Mouse (Mus musculus): ENCODE data around the gene Akap14. TPM values are rescaled to one million over a fixed set of nuclear protein-coding genes. Genes with fewer than 3 reads are reported as not detected.

The Akap14 gene
- total and polyA plus RNA-seq, 3 experiments, result 0.08 TPM; not detected in 2

DNA sequence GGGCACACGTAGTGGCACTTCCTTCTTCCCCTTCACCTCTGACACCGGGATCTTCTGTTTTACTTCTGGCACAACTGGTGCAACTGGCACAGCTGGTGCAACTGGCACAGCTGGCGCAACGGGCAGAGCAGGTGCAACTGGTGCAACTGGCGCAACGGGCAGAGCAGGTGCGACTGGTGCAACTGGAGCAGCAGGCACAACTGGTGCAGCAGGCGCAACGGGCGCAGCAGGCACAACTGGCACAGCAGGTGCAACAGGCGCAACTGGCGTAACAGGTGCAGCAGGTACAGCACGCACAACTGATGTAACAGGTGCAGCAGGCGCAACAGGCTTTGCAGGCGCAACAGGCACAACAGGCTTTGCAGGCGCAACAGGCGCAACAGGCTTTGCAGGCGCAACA lies 5.5 kb downstream of the Akap14 start:
- Histone ChIP-seq H3K9ac (ENCODE audit: control insufficient read depth, low read depth, low read length, poor library complexity, severe bottlenecking) (no peak overlapping the region), H3K4me3 (ENCODE audit: control insufficient read depth in 1 of 2, insufficient read depth in 1 of 2, low read depth in 2 of 2, low read length in 2 of 2) (no peak overlapping the region), H3K4me1 (ENCODE audit: control insufficient read depth in 1 of 2, insufficient read depth in 2 of 2, low read length in 2 of 2) (no peaks in the 10 kb centered on the region), H3K27me3 (ENCODE audit: control insufficient read depth in 1 of 2, insufficient read depth in 2 of 2, low read length in 2 of 2) (no peaks in the 10 kb centered on the region), H3K9me3 (replicated peaks; ENCODE audit: insufficient read depth, low read length) (no peaks in the 10 kb centered on the region), H3K27ac (ENCODE audit: control insufficient read depth, low read depth, low read length) (no peak overlapping the region), H3K36me3 (ENCODE audit: control insufficient read depth in 1 of 2, insufficient read depth in 2 of 2, low read length in 2 of 2) (no peaks in the 10 kb centered on the region), H3K79me2 (ENCODE audit: control insufficient read depth, insufficient read depth, low read length, poor library complexity) (no peaks in the 10 kb centered on the region)
- DNase-seq (ENCODE audit: low read depth, low spot score), result no peak
- TF ChIP-seq TAL1 (IDR thresholded peaks at IDR 0.05; ENCODE audit: low read length), result no peak
- TF ChIP-seq NRF1 (IDR thresholded peaks at IDR 0.05; ENCODE audit: insufficient read depth, low read depth, low read length, poor library complexity, severe bottlenecking), result no peak
- no peak for TF ChIP-seq CTCF (IDR thresholded peaks at IDR 0.05 in 2 of 3, conservative IDR thresholded peaks at IDR 0.05 in 1 of 3; ENCODE audit: control insufficient read depth in 1 of 3, insufficient read depth in 1 of 3, low read depth in 2 of 3, low read length in 3 of 3, poor library complexity in 1 of 3, severe bottlenecking in 1 of 3)
- TF ChIP-seq MXI1 (IDR thresholded peaks at IDR 0.05; ENCODE audit: low read depth, low read length), result no peak
- TF ChIP-seq ETS1 (IDR thresholded peaks at IDR 0.05; ENCODE audit: low read depth, low read length), result no peak
- no peak for TF ChIP-seq HCFC1 (IDR thresholded peaks at IDR 0.05; ENCODE audit: low read depth, low read length)
- no peak for TF ChIP-seq SIN3A (IDR thresholded peaks at IDR 0.05; ENCODE audit: low read length)

DNA sequence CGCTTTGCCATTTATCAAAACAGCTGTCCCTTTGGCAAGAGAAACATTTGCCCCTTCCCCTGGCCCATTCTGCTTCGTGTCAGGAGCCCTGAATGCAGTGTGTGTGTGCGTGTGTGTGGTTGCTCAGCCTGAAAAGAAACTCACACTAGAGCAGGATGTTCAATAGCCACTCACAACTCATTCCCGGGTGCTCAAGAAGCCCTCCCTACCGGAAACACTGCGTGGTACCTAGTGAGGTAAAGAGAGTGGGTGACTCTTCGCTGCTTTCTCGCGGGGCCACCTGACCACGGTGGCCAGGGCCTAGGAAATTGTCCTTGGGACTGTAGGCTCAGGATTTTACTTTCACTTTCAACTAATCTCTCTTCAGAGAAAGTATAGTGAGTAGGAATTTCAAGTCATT lies 7.5 kb downstream of the Akap14 start:
- no peak overlapping the region for H3K4me3 ChIP-seq (ENCODE audit: control insufficient read depth in 1 of 2, insufficient read depth in 1 of 2, low read depth in 2 of 2, low read length in 2 of 2)

DNA sequence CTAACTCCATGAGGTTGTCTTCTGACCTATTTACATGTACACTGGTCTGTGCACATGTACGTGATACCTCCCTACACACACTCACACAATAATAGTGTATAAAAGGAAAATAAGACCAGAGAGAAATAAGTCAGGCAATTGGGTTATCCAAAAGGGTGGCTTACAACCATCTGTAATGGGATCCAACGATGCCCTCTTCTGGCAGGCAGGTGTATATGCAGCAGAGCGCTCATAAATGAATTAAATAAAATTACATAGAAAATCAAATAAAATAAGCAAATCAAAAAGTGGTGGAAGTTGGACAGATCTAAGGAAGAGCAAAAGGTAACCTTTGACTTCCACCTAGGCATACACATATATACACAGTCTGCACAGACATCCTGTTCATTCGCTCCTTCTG lies 10.8 kb downstream of the Akap14 start:
- DNase-seq (ENCODE audit: low read depth, low spot score), result peak; percentile 44
- TF ChIP-seq TBP (IDR thresholded peaks at IDR 0.05; ENCODE audit: low read depth, low read length) (no peak), CHD1 (IDR thresholded peaks at IDR 0.05; ENCODE audit: low read depth, low read length) (no peak), CTCF (IDR thresholded peaks at IDR 0.05 in 2 of 3, conservative IDR thresholded peaks at IDR 0.05 in 1 of 3; ENCODE audit: control insufficient read depth in 1 of 3, insufficient read depth in 1 of 3, low read depth in 2 of 3, low read length in 3 of 3, poor library complexity in 1 of 3, severe bottlenecking in 1 of 3) (peak; percentile 39 to 42 (median 41)), RAD21 (IDR thresholded peaks at IDR 0.05; ENCODE audit: low read depth, low read length) (peak; percentile 20), CHD2 (IDR thresholded peaks at IDR 0.05; ENCODE audit: low read length) (no peak), USF1 (IDR thresholded peaks at IDR 0.05; ENCODE audit: low read depth, low read length) (no peak), GATA1 (IDR thresholded peaks at IDR 0.05; ENCODE audit: low read depth, low read length) (no peak), MYB (IDR thresholded peaks at IDR 0.05; ENCODE audit: low read depth, low read length) (no peak), ELF1 (IDR thresholded peaks at IDR 0.05; ENCODE audit: low read depth, low read length) (no peak), ETS1 (IDR thresholded peaks at IDR 0.05; ENCODE audit: low read depth, low read length) (no peak), RCOR1 (IDR thresholded peaks at IDR 0.05; ENCODE audit: low read depth, low read length) (no peak)
- H3K4me3 ChIP-seq (ENCODE audit: control insufficient read depth in 1 of 2, insufficient read depth in 1 of 2, low read depth in 2 of 2, low read length in 2 of 2), result no peak overlapping the region
- no peak overlapping the region for H3K27ac ChIP-seq (ENCODE audit: control insufficient read depth, low read depth, low read length)
- H3K27me3 ChIP-seq (ENCODE audit: control insufficient read depth in 1 of 2, insufficient read depth in 2 of 2, low read length in 2 of 2), result no peaks in the 10 kb centered on the region
- no peak overlapping the region for H3K9ac ChIP-seq (ENCODE audit: control insufficient read depth, low read depth, low read length, poor library complexity, severe bottlenecking)
- H3K4me1 ChIP-seq (ENCODE audit: control insufficient read depth in 1 of 2, insufficient read depth in 2 of 2, low read length in 2 of 2), result no peaks in the 10 kb centered on the region
- H3K9me3 ChIP-seq (replicated peaks; ENCODE audit: insufficient read depth, low read length), result no peaks in the 10 kb centered on the region
- H3K79me2 ChIP-seq (ENCODE audit: control insufficient read depth, insufficient read depth, low read length, poor library complexity), result no peaks in the 10 kb centered on the region
- H3K36me3 ChIP-seq (ENCODE audit: control insufficient read depth in 1 of 2, insufficient read depth in 2 of 2, low read length in 2 of 2), result peaks cover 0 to 1% of the 10 kb centered on the region in 2 experiments; a peak in 1 of 4 replicates

More for the DNA sequence above, 7.5 kb downstream of the Akap14 start:
- no peaks in the 10 kb centered on the region for H3K79me2 ChIP-seq (ENCODE audit: control insufficient read depth, insufficient read depth, low read length, poor library complexity)
- no peaks in the 10 kb centered on the region for H3K36me3 ChIP-seq (ENCODE audit: control insufficient read depth in 1 of 2, insufficient read depth in 2 of 2, low read length in 2 of 2)
- no peak overlapping the region for H3K27ac ChIP-seq (ENCODE audit: control insufficient read depth, low read depth, low read length)
- H3K9ac ChIP-seq (ENCODE audit: control insufficient read depth, low read depth, low read length, poor library complexity, severe bottlenecking), result no peak overlapping the region
- H3K9me3 ChIP-seq (replicated peaks; ENCODE audit: insufficient read depth, low read length), result no peaks in the 10 kb centered on the region
- no peaks in the 10 kb centered on the region for H3K4me1 ChIP-seq (ENCODE audit: control insufficient read depth in 1 of 2, insufficient read depth in 2 of 2, low read length in 2 of 2)
- TF ChIP-seq CHD1 (IDR thresholded peaks at IDR 0.05; ENCODE audit: low read depth, low read length) (no peak), NELFE (IDR thresholded peaks at IDR 0.05; ENCODE audit: low read depth, low read length) (no peak), UBTF (IDR thresholded peaks at IDR 0.05; ENCODE audit: borderline replicate concordance, insufficient read depth, low read depth, low read length) (no peak), CTCF (IDR thresholded peaks at IDR 0.05 in 2 of 3, conservative IDR thresholded peaks at IDR 0.05 in 1 of 3; ENCODE audit: control insufficient read depth in 1 of 3, insufficient read depth in 1 of 3, low read depth in 2 of 3, low read length in 3 of 3, poor library complexity in 1 of 3, severe bottlenecking in 1 of 3) (no peak)
- no peak for DNase-seq (ENCODE audit: low read depth, low spot score)
- no peaks in the 10 kb centered on the region for H3K27me3 ChIP-seq (ENCODE audit: control insufficient read depth in 1 of 2, insufficient read depth in 2 of 2, low read length in 2 of 2)

Measured in MEL (cell line).